Mouse (Mus musculus): ENCODE results near the gene Dnajc1. TPM values are rescaled to one million over a fixed set of nuclear protein-coding genes. Genes with fewer than 3 reads are reported as not detected.

Dnajc1 gene
- polyA plus RNA-seq, 1 experiment from 2014 or later: 20.9 TPM

GRCm38 (mm10) chr2:18217867-18218266 lies 174.8 kb downstream of the Dnajc1 start:
- H3K27me3 ChIP-seq (ENCODE audit: control insufficient read depth, insufficient read depth, low read depth, low read length): no peaks in the 10 kb centered on the region
- no peak overlapping the region for H3K4me3 ChIP-seq (ENCODE audit: low read depth, low read length)
- H3K9me3 ChIP-seq (replicated peaks; ENCODE audit: control insufficient read depth, low read length, poor library complexity, severe bottlenecking): no peaks in the 10 kb centered on the region
- ATAC-seq: peak; percentile 30
- no peak overlapping the region for H3K4me2 ChIP-seq (ENCODE audit: low read length)
- peaks cover 14% of the 10 kb centered on the region for H3K36me3 ChIP-seq (ENCODE audit: control insufficient read depth, insufficient read depth, low read length)
- H3K27ac ChIP-seq (ENCODE audit: low read length): no peak overlapping the region
- H3K4me1 ChIP-seq (ENCODE audit: control insufficient read depth, insufficient read depth, low read length): no peaks in the 10 kb centered on the region
- H3K9ac ChIP-seq (ENCODE audit: low read depth, low read length): no peak overlapping the region
- 77% methylated on average over 3 of the region's 3 CpGs for WGBS

GRCm38 (mm10) chr2:18214031-18214430 lies 178.6 kb downstream of the Dnajc1 start:
- H3K9me3 ChIP-seq (replicated peaks; ENCODE audit: control insufficient read depth, low read length, poor library complexity, severe bottlenecking): no peaks in the 10 kb centered on the region
- no peak overlapping the region for H3K4me3 ChIP-seq (ENCODE audit: low read depth, low read length)
- no peaks in the 10 kb centered on the region for H3K4me1 ChIP-seq (ENCODE audit: control insufficient read depth, insufficient read depth, low read length)
- no peak overlapping the region for H3K9ac ChIP-seq (ENCODE audit: low read depth, low read length)
- H3K36me3 ChIP-seq (ENCODE audit: control insufficient read depth, insufficient read depth, low read length): peaks cover 22% of the 10 kb centered on the region
- no peak for ATAC-seq
- H3K27ac ChIP-seq (ENCODE audit: low read length): no peak overlapping the region
- 83% methylated on average over 2 of the region's 2 CpGs for WGBS
- no peak overlapping the region for H3K4me2 ChIP-seq (ENCODE audit: low read length)
- H3K27me3 ChIP-seq (ENCODE audit: control insufficient read depth, insufficient read depth, low read depth, low read length): no peaks in the 10 kb centered on the region

GRCm38 (mm10) chr2:18209948-18210347 lies 182.7 kb downstream of the Dnajc1 start:
- 94% methylated on average over 4 of the region's 4 CpGs for WGBS
- Histone ChIP-seq H3K4me3 (ENCODE audit: low read depth, low read length) (no peak overlapping the region), H3K27me3 (ENCODE audit: control insufficient read depth, insufficient read depth, low read depth, low read length) (no peaks in the 10 kb centered on the region), H3K36me3 (ENCODE audit: control insufficient read depth, insufficient read depth, low read length) (peaks cover 24% of the 10 kb centered on the region), H3K9ac (ENCODE audit: low read depth, low read length) (no peak overlapping the region), H3K27ac (ENCODE audit: low read length) (no peak overlapping the region), H3K4me2 (ENCODE audit: low read length) (no peak overlapping the region), H3K4me1 (ENCODE audit: control insufficient read depth, insufficient read depth, low read length) (no peaks in the 10 kb centered on the region), H3K9me3 (replicated peaks; ENCODE audit: control insufficient read depth, low read length, poor library complexity, severe bottlenecking) (no peaks in the 10 kb centered on the region)
- ATAC-seq: 0 out of 2 replicates have a peak, but pooled peaks have one; percentile 52

- no peak overlapping the region for H3K4me3 ChIP-seq (ENCODE audit: low read depth, low read length)
- H3K27ac ChIP-seq (ENCODE audit: low read length): no peak overlapping the region
- peaks cover 24% of the 10 kb centered on the region for H3K36me3 ChIP-seq (ENCODE audit: control insufficient read depth, insufficient read depth, low read length)
- H3K9ac ChIP-seq (ENCODE audit: low read depth, low read length): no peak overlapping the region
- H3K27me3 ChIP-seq (ENCODE audit: control insufficient read depth, insufficient read depth, low read depth, low read length): no peaks in the 10 kb centered on the region
- 87% methylated on average over 7 of the region's 7 CpGs for WGBS
- no peaks in the 10 kb centered on the region for H3K9me3 ChIP-seq (replicated peaks; ENCODE audit: control insufficient read depth, low read length, poor library complexity, severe bottlenecking)
- no peak for ATAC-seq
- H3K4me1 ChIP-seq (ENCODE audit: control insufficient read depth, insufficient read depth, low read length): no peaks in the 10 kb centered on the region
- H3K4me2 ChIP-seq (ENCODE audit: low read length): no peak overlapping the region
Measured at GRCm38 (mm10) chr2:18209211-18209823, 183.3 kb downstream of the Dnajc1 start.

DNA sequence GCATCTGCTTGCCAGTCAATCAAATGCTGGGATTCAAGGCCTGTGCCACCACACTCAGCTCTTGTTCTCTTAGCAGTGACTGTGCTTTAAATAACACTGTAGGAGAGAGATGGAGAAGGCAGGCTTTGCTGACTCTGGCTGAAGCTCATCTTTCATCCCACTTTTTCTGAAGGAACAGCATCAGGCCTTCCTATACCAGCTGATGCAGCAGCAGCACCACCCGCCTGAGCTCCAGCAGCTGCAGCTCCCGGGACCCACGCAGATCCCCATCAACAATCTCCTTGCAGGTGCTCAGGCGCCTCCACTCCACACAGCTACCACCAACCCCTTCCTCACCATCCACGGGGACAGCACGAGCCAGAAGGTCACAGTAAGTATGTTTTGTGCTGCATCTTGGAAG lies 184.1 kb downstream of the Dnajc1 start:
- Histone ChIP-seq H3K27ac (ENCODE audit: low read length) (no peak overlapping the region), H3K9ac (ENCODE audit: low read depth, low read length) (no peak overlapping the region), H3K27me3 (ENCODE audit: control insufficient read depth, insufficient read depth, low read depth, low read length) (no peaks in the 10 kb centered on the region), H3K9me3 (replicated peaks; ENCODE audit: control insufficient read depth, low read length, poor library complexity, severe bottlenecking) (no peaks in the 10 kb centered on the region), H3K4me1 (ENCODE audit: control insufficient read depth, insufficient read depth, low read length) (no peaks in the 10 kb centered on the region), H3K36me3 (ENCODE audit: control insufficient read depth, insufficient read depth, low read length) (peaks cover 26% of the 10 kb centered on the region), H3K4me3 (ENCODE audit: low read depth, low read length) (no peak overlapping the region), H3K4me2 (ENCODE audit: low read length) (no peak overlapping the region)
- ATAC-seq: no peak
- 75% methylated on average over 6 of the region's 6 CpGs for WGBS

- Histone ChIP-seq H3K9me3 (replicated peaks; ENCODE audit: control insufficient read depth, low read length, poor library complexity, severe bottlenecking) (no peaks in the 10 kb centered on the region), H3K27ac (ENCODE audit: low read length) (no peak overlapping the region), H3K4me2 (ENCODE audit: low read length) (no peak overlapping the region), H3K4me3 (ENCODE audit: low read depth, low read length) (no peak overlapping the region), H3K36me3 (ENCODE audit: control insufficient read depth, insufficient read depth, low read length) (peaks cover 28% of the 10 kb centered on the region), H3K4me1 (ENCODE audit: control insufficient read depth, insufficient read depth, low read length) (no peaks in the 10 kb centered on the region), H3K27me3 (ENCODE audit: control insufficient read depth, insufficient read depth, low read depth, low read length) (no peaks in the 10 kb centered on the region), H3K9ac (ENCODE audit: low read depth, low read length) (no peak overlapping the region)
- WGBS: 63% methylated on average over 10 of the region's 10 CpGs
- peak; percentile 43; the same call in 1 of the 2 replicates for ATAC-seq
Measured at GRCm38 (mm10) chr2:18206811-18207210, 185.8 kb downstream of the Dnajc1 start.

- WGBS: 65% methylated on average over 3 of the region's 3 CpGs
- peaks cover 27% of the 10 kb centered on the region for H3K36me3 ChIP-seq (ENCODE audit: control insufficient read depth, insufficient read depth, low read length)
- H3K4me2 ChIP-seq (ENCODE audit: low read length): no peak overlapping the region
- ATAC-seq: no peak
- H3K27me3 ChIP-seq (ENCODE audit: control insufficient read depth, insufficient read depth, low read depth, low read length): no peaks in the 10 kb centered on the region
- no peak overlapping the region for H3K27ac ChIP-seq (ENCODE audit: low read length)
- H3K4me3 ChIP-seq (ENCODE audit: low read depth, low read length): no peak overlapping the region
- no peaks in the 10 kb centered on the region for H3K9me3 ChIP-seq (replicated peaks; ENCODE audit: control insufficient read depth, low read length, poor library complexity, severe bottlenecking)
- no peaks in the 10 kb centered on the region for H3K4me1 ChIP-seq (ENCODE audit: control insufficient read depth, insufficient read depth, low read length)
- H3K9ac ChIP-seq (ENCODE audit: low read depth, low read length): no peak overlapping the region
Measured at GRCm38 (mm10) chr2:18205118-18205517, 187.5 kb downstream of the Dnajc1 start.

- no peak overlapping the region for H3K9ac ChIP-seq (ENCODE audit: low read depth, low read length)
- H3K4me1 ChIP-seq (ENCODE audit: control insufficient read depth, insufficient read depth, low read length): no peaks in the 10 kb centered on the region
- no peak overlapping the region for H3K4me2 ChIP-seq (ENCODE audit: low read length)
- no peaks in the 10 kb centered on the region for H3K9me3 ChIP-seq (replicated peaks; ENCODE audit: control insufficient read depth, low read length, poor library complexity, severe bottlenecking)
- no peak overlapping the region for H3K27ac ChIP-seq (ENCODE audit: low read length)
- H3K36me3 ChIP-seq (ENCODE audit: control insufficient read depth, insufficient read depth, low read length): peaks cover 14% of the 10 kb centered on the region
- no peaks in the 10 kb centered on the region for H3K27me3 ChIP-seq (ENCODE audit: control insufficient read depth, insufficient read depth, low read depth, low read length)
- WGBS: 93% methylated on average over 4 of the region's 4 CpGs
- H3K4me3 ChIP-seq (ENCODE audit: low read depth, low read length): no peak overlapping the region
- no peak for ATAC-seq
Measured at GRCm38 (mm10) chr2:18202923-18203322, 189.7 kb downstream of the Dnajc1 start.

- no peaks in the 10 kb centered on the region for H3K27me3 ChIP-seq (ENCODE audit: control insufficient read depth, insufficient read depth, low read depth, low read length)
- no peak overlapping the region for H3K4me2 ChIP-seq (ENCODE audit: low read length)
- WGBS: 90% methylated on average over 1 of the region's 1 CpGs
- H3K9me3 ChIP-seq (replicated peaks; ENCODE audit: control insufficient read depth, low read length, poor library complexity, severe bottlenecking): no peaks in the 10 kb centered on the region
- no peak for ATAC-seq
- H3K4me1 ChIP-seq (ENCODE audit: control insufficient read depth, insufficient read depth, low read length): no peaks in the 10 kb centered on the region
- peaks cover 11% of the 10 kb centered on the region for H3K36me3 ChIP-seq (ENCODE audit: control insufficient read depth, insufficient read depth, low read length)
- H3K4me3 ChIP-seq (ENCODE audit: low read depth, low read length): no peak overlapping the region
- no peak overlapping the region for H3K27ac ChIP-seq (ENCODE audit: low read length)
- H3K9ac ChIP-seq (ENCODE audit: low read depth, low read length): no peak overlapping the region
Measured at GRCm38 (mm10) chr2:18201820-18202462, 190.7 kb downstream of the Dnajc1 start.
